Mouse (Mus musculus): ENCODE measurements around the gene Myrip. TPM values are rescaled to one million over a fixed set of nuclear protein-coding genes. Genes with fewer than 3 reads are reported as not detected.

Gene Myrip
- polyA plus RNA-seq, 1 experiment from 2014 or later = 0.86 TPM

DNA sequence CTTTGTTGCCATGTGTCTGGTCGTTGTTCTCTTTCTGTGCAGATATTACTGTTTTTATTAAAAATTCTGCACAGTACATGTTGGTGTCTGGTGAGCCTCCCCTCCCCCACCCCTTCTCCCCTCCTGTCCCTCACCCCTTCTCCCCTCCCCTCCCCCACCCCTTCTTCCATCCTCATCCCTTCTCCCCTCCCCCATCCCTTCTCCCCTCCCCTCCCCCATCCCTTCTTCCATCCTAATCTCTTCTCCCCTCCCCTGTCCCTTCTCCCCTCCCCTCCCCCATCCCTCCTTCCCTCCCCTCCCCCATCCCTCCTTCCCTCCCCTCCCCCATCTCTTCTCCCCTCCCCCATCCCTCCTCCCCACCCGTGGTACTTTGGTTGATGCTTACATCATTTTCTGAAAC, 135.5 kb downstream of the Myrip start:
- Histone ChIP-seq H3K27me3 (ENCODE audit: control insufficient read depth, insufficient read depth, low read length) (no peaks in the 10 kb centered on the region), H3K27ac (ENCODE audit: low read depth, low read length) (no peak overlapping the region), H3K4me3 (ENCODE audit: low read depth, low read length) (no peak overlapping the region), H3K4me2 (ENCODE audit: low read depth, low read length, severe bottlenecking) (no peak overlapping the region), H3K36me3 (ENCODE audit: control insufficient read depth, insufficient read depth, low read length) (no peaks in the 10 kb centered on the region), H3K9ac (ENCODE audit: low read length) (no peak overlapping the region), H3K4me1 (replicated peaks; ENCODE audit: control insufficient read depth, insufficient read depth, low read length) (peaks cover 9% of the 10 kb centered on the region), H3K9me3 (ENCODE audit: control insufficient read depth, low read length) (no peaks in the 10 kb centered on the region; the same call in 1 of the 2 replicates)
- WGBS = 66% methylated on average over 2 of the region's 2 CpGs
- ATAC-seq (replicated peaks; ENCODE audit: low FRiP score) (no peak), DNase-seq (ENCODE audit: low spot score) (peak; percentile 56)

GRCm38 (mm10) chr9:120437266-120437876, 136.1 kb downstream of the Myrip start:
- Histone ChIP-seq H3K4me3 (ENCODE audit: low read depth, low read length) (no peak overlapping the region), H3K9ac (ENCODE audit: low read length) (no peak overlapping the region), H3K27me3 (ENCODE audit: control insufficient read depth, insufficient read depth, low read length) (no peaks in the 10 kb centered on the region), H3K9me3 (ENCODE audit: control insufficient read depth, low read length) (no peaks in the 10 kb centered on the region; the same call in 1 of the 2 replicates), H3K27ac (ENCODE audit: low read depth, low read length) (peak overlapping the region; percentile 58), H3K36me3 (ENCODE audit: control insufficient read depth, insufficient read depth, low read length) (no peaks in the 10 kb centered on the region), H3K4me2 (ENCODE audit: low read depth, low read length, severe bottlenecking) (no peak overlapping the region), H3K4me1 (replicated peaks; ENCODE audit: control insufficient read depth, insufficient read depth, low read length) (peaks cover 9% of the 10 kb centered on the region)
- WGBS = 37% methylated on average over 6 of the region's 6 CpGs
- ATAC-seq (replicated peaks; ENCODE audit: low FRiP score) (peak; percentile 68), DNase-seq (ENCODE audit: low spot score) (no peak)

- WGBS = 92% methylated on average over 1 of the region's 1 CpGs
- no peak overlapping the region for H3K4me3 ChIP-seq (ENCODE audit: low read depth, low read length)
- no peak overlapping the region for H3K4me2 ChIP-seq (ENCODE audit: low read depth, low read length, severe bottlenecking)
- H3K36me3 ChIP-seq (ENCODE audit: control insufficient read depth, insufficient read depth, low read length) = no peaks in the 10 kb centered on the region
- H3K9ac ChIP-seq (ENCODE audit: low read length) = no peak overlapping the region
- DNase-seq (ENCODE audit: low spot score) (no peak), ATAC-seq (replicated peaks; ENCODE audit: low FRiP score) (no peak)
- peak overlapping the region; percentile 58; the same call in 1 of the 2 replicates for H3K27ac ChIP-seq (ENCODE audit: low read depth, low read length)
- no peaks in the 10 kb centered on the region for H3K27me3 ChIP-seq (ENCODE audit: control insufficient read depth, insufficient read depth, low read length)
- H3K4me1 ChIP-seq (replicated peaks; ENCODE audit: control insufficient read depth, insufficient read depth, low read length) = peaks cover 9% of the 10 kb centered on the region
- H3K9me3 ChIP-seq (ENCODE audit: control insufficient read depth, low read length) = no peaks in the 10 kb centered on the region; the same call in 1 of the 2 replicates
These were observed 137.0 kb downstream of the Myrip start for GRCm38 (mm10) chr9:120438350-120438749.

DNA sequence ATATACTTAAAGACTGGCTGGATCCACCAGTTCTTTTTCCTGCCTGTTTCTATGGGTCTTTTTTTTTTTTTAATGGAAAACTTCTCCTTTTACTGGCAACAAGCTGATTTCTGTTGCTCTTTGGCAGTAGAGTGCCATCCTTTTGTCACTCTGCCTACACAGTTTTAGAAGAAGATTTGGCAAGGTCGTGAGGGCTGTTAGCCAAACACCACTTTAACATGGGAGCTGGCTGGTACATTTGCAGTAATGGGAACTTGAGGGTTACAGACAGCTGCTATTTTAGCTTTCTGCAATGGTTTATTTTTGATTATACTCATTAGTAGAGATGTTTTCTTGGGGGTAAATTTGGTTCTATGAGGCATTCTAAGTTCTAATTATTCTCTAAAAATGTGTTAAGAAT, 137.5 kb downstream of the Myrip start:
- Histone ChIP-seq H3K4me1 (replicated peaks; ENCODE audit: control insufficient read depth, insufficient read depth, low read length) (peaks cover 9% of the 10 kb centered on the region), H3K4me2 (ENCODE audit: low read depth, low read length, severe bottlenecking) (no peak overlapping the region), H3K36me3 (ENCODE audit: control insufficient read depth, insufficient read depth, low read length) (no peaks in the 10 kb centered on the region), H3K9me3 (ENCODE audit: control insufficient read depth, low read length) (no peaks in the 10 kb centered on the region; the same call in 1 of the 2 replicates), H3K27me3 (ENCODE audit: control insufficient read depth, insufficient read depth, low read length) (no peaks in the 10 kb centered on the region), H3K9ac (ENCODE audit: low read length) (no peak overlapping the region), H3K4me3 (ENCODE audit: low read depth, low read length) (no peak overlapping the region), H3K27ac (ENCODE audit: low read depth, low read length) (no peak overlapping the region)
- 83% methylated on average over 1 of the region's 1 CpGs for WGBS
- ATAC-seq (replicated peaks; ENCODE audit: low FRiP score) (no peak), DNase-seq (ENCODE audit: low spot score) (no peak)

GRCm38 (mm10) chr9:120444642-120445041, 143.3 kb downstream of the Myrip start:
- H3K27ac ChIP-seq (ENCODE audit: low read depth, low read length) = peak overlapping the region; percentile 48; the same call in 1 of the 2 replicates
- H3K4me3 ChIP-seq (ENCODE audit: low read depth, low read length) = no peak overlapping the region
- no peaks in the 10 kb centered on the region for H3K36me3 ChIP-seq (ENCODE audit: control insufficient read depth, insufficient read depth, low read length)
- peak; percentile 36; the same call in 1 of the 2 replicates for ATAC-seq (replicated peaks; ENCODE audit: low FRiP score)
- H3K9ac ChIP-seq (ENCODE audit: low read length) = no peak overlapping the region
- H3K4me2 ChIP-seq (ENCODE audit: low read depth, low read length, severe bottlenecking) = no peak overlapping the region
- no peak for DNase-seq (ENCODE audit: low spot score)
- no peaks in the 10 kb centered on the region for H3K27me3 ChIP-seq (ENCODE audit: control insufficient read depth, insufficient read depth, low read length)
- H3K9me3 ChIP-seq (ENCODE audit: control insufficient read depth, low read length) = no peaks in the 10 kb centered on the region; the same call in 1 of the 2 replicates
- H3K4me1 ChIP-seq (replicated peaks; ENCODE audit: control insufficient read depth, insufficient read depth, low read length) = no peaks in the 10 kb centered on the region; the same call in 1 of the 2 replicates
- 72% methylated on average over 9 of the region's 9 CpGs for WGBS

DNA sequence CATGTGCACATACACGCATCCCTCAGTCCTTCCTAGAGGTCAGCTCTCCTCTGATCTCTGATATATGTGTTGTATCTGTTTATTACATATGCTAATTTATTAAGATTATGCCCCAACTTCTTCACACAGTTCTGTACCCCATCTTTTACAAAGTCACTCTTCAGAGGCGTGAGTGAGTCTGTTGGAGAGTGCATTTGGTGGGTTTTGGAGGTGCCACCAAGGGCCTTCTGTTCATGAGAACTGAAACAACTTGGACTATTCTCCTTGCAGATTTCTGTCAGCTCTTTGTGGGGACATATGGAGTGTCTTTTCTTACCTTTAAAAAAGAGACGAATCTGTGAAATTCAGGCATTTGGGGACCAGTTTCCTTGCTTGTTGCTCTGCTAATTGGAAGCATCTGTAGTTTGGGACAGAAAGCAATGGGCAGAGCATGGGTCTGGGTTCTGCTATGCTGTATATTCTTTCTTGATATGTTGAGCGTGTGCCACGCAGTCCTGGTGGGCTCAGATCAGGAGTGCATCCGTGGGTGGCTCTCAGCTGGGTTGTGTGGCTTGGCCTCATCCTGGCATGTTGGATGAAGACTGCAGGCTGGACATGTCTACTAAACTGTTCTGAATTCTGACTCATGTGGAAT, 148.5 kb downstream of the Myrip start:
- H3K27me3 ChIP-seq (ENCODE audit: control insufficient read depth, insufficient read depth, low read length) = no peaks in the 10 kb centered on the region
- no peak for ATAC-seq (replicated peaks; ENCODE audit: low FRiP score)
- no peak overlapping the region for H3K9ac ChIP-seq (ENCODE audit: low read length)
- no peaks in the 10 kb centered on the region for H3K9me3 ChIP-seq (ENCODE audit: control insufficient read depth, low read length)
- H3K27ac ChIP-seq (ENCODE audit: low read depth, low read length) = no peak overlapping the region
- no peak for DNase-seq (ENCODE audit: low spot score)
- H3K4me3 ChIP-seq (ENCODE audit: low read depth, low read length) = no peak overlapping the region
- H3K36me3 ChIP-seq (ENCODE audit: control insufficient read depth, insufficient read depth, low read length) = no peaks in the 10 kb centered on the region
- 81% methylated on average over 6 of the region's 6 CpGs for WGBS
- H3K4me2 ChIP-seq (ENCODE audit: low read depth, low read length, severe bottlenecking) = no peak overlapping the region
- 0 out of 2 replicates have a peak, but pooled peaks cover 2% of the 10 kb centered on the region for H3K4me1 ChIP-seq (replicated peaks; ENCODE audit: control insufficient read depth, insufficient read depth, low read length)

DNA sequence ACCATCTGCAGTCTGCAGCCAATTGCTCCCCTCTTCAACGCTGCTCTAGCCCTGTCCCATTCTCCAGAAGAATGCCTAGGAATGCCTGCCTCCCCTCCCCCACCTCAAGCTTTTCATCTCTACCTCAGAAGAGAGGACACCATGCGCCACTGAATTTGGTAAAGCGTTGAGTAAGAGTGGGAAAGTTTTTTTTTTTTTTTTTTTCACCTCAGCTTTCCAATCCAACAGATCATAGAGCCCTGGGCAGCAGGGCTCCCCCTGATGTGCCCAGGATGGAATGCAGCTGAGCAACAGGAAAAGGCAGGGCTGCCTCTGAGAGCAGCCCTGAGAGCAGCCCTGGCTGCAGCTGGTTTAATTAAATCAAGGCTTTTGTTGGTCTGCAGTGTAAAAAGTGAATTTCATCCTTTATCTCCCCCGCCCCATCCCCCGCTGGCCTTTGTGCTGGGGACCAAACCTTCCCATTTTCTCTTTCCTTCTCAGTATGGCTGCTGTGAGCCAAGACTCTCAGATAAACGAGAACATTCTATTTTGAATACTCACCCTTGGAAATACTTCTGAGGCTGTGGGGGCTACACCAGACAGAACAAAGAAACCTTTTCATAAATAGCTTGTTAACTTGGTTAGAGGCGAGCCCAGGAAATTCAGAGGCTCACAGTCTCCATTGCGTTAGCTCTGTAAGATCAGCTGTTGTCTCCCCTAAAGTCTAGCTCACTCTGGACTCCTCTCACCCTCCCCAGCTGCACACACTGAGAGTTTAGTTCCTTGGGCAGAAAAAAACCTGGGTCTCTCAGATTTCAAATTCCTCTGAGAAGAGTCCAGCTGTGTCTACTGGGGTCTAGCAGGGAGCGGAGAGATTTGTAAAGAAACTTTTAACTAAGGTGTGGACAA, 154.7 kb downstream of the Myrip start:
- no peaks in the 10 kb centered on the region for H3K36me3 ChIP-seq (ENCODE audit: control insufficient read depth, insufficient read depth, low read length)
- H3K4me3 ChIP-seq (ENCODE audit: low read depth, low read length) = no peak overlapping the region
- peak overlapping the region; percentile 89 for H3K27ac ChIP-seq (ENCODE audit: low read depth, low read length)
- ATAC-seq (replicated peaks; ENCODE audit: low FRiP score) = peak; percentile 87
- H3K4me2 ChIP-seq (ENCODE audit: low read depth, low read length, severe bottlenecking) = 0 out of 2 replicates have a peak overlapping the region, but pooled peaks have one; percentile 21
- peaks cover 13% of the 10 kb centered on the region for H3K4me1 ChIP-seq (replicated peaks; ENCODE audit: control insufficient read depth, insufficient read depth, low read length)
- peak overlapping the region; percentile 32 for H3K9ac ChIP-seq (ENCODE audit: low read length)
- H3K27me3 ChIP-seq (ENCODE audit: control insufficient read depth, insufficient read depth, low read length) = no peaks in the 10 kb centered on the region
- peak; percentile 84 for DNase-seq (ENCODE audit: low spot score)
- H3K9me3 ChIP-seq (ENCODE audit: control insufficient read depth, low read length) = no peaks in the 10 kb centered on the region
- 5% methylated on average over 9 of the region's 9 CpGs for WGBS

- ATAC-seq (replicated peaks; ENCODE audit: low FRiP score) = no peak
- Histone ChIP-seq H3K36me3 (ENCODE audit: control insufficient read depth, insufficient read depth, low read length) (no peaks in the 10 kb centered on the region), H3K4me2 (ENCODE audit: low read depth, low read length, severe bottlenecking) (no peak overlapping the region), H3K4me3 (ENCODE audit: low read depth, low read length) (no peak overlapping the region), H3K4me1 (replicated peaks; ENCODE audit: control insufficient read depth, insufficient read depth, low read length) (no peaks in the 10 kb centered on the region), H3K27me3 (ENCODE audit: control insufficient read depth, insufficient read depth, low read length) (no peaks in the 10 kb centered on the region), H3K9me3 (ENCODE audit: control insufficient read depth, low read length) (no peaks in the 10 kb centered on the region), H3K27ac (ENCODE audit: low read depth, low read length) (no peak overlapping the region), H3K9ac (ENCODE audit: low read length) (no peak overlapping the region)
- no peak for DNase-seq (ENCODE audit: low spot score)
- WGBS = 91% methylated on average over 1 of the region's 1 CpGs
These were observed 169.1 kb downstream of the Myrip start for GRCm38 (mm10) chr9:120470431-120470830.
